Mouse (Mus musculus): ENCODE data around the gene Etl4. TPM values are rescaled to one million over a fixed set of nuclear protein-coding genes. Genes with fewer than 3 reads are reported as not detected.
"Not testable (repeated sequence)": the region's sequence is repeated elsewhere in the genome, so short reads cannot be mapped to it uniquely, and the experiment has no call there.

Gene Etl4
- polyA plus RNA-seq, 1 experiment from 2014 or later: 23.3 TPM

DNA sequence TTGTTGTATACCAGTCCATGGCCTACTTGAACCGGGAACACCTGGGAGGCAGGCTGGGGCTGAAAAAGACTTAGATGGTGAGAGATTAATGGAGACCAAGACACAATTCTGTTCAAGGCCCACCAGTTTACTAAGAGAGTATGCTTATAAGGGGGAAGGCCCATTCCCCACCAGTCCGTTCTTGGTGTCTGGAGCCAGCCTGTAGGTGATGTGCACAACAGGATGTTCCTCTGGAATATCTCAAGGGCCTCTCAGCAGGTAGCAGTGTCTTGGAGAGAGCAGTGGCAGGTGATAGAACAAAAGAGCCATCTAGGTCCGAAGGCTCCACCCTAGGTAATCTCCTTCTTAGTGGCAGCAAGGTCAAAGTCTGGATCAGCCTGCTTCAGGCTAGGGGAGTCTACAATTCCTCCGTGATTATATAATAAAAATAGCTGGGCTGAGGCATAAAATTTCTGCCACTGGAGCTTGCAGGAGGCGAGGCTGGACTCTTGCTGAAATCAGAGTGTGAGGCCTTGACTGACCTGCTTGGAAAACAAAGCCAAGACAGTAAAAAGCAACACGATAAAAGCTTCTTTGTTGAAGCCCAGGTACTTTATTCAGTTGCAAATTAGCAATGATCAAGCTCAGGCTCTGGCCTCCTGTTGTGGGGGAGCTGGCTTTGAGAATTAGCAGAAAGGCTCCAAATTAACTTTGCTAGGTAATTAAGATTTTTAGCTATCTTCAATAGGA, 267.0 kb downstream of the Etl4 start:
- not testable (repeated sequence) for H3K27ac ChIP-seq; H3K4me3 ChIP-seq; ATAC-seq (ENCODE audit: borderline replicate concordance, extremely low read depth, low FRiP score, low TSS enrichment); H3K36me3 ChIP-seq; H3K27me3 ChIP-seq; H3K9me3 ChIP-seq; H3K4me2 ChIP-seq; H3K9ac ChIP-seq; H3K4me1 ChIP-seq
- 74% methylated on average over 6 of the region's 6 CpGs for WGBS

- H3K4me3 ChIP-seq; H3K4me1 ChIP-seq; H3K4me2 ChIP-seq; H3K9me3 ChIP-seq; H3K27ac ChIP-seq; H3K36me3 ChIP-seq; ATAC-seq (ENCODE audit: borderline replicate concordance, extremely low read depth, low FRiP score, low TSS enrichment); H3K27me3 ChIP-seq; H3K9ac ChIP-seq: not testable (repeated sequence)
- 86% methylated on average over 3 of the region's 3 CpGs for WGBS
These were observed 267.7 kb downstream of the Etl4 start for GRCm38 (mm10) chr2:20177236-20177635.

GRCm38 (mm10) chr2:20180561-20180960, 271.0 kb downstream of the Etl4 start:
- not testable (repeated sequence) for H3K4me3 ChIP-seq; ATAC-seq (ENCODE audit: borderline replicate concordance, extremely low read depth, low FRiP score, low TSS enrichment); H3K9me3 ChIP-seq; H3K9ac ChIP-seq; H3K4me1 ChIP-seq; H3K36me3 ChIP-seq; H3K27ac ChIP-seq; H3K4me2 ChIP-seq; H3K27me3 ChIP-seq
- WGBS: 89% methylated on average over 5 of the region's 5 CpGs

DNA sequence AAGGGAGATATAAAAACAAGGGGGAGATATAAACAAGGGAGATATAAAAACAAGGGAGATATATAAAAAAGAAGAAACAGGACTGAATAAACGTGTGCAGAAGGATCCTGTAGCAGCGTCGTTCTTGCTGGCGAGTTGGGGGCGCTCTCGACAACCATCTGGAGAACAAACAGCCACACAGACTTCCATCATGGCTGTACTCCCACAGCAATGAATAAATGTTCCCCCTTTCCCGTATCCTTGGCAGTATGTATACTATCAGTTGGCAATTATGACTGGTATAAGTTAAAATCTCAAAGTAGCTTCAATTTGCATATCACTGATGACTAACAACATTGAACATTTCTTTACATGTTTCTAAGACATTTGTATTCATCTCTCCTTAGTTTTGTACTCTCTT, 277.6 kb downstream of the Etl4 start:
- WGBS: 86% methylated on average over 7 of the region's 7 CpGs

DNA sequence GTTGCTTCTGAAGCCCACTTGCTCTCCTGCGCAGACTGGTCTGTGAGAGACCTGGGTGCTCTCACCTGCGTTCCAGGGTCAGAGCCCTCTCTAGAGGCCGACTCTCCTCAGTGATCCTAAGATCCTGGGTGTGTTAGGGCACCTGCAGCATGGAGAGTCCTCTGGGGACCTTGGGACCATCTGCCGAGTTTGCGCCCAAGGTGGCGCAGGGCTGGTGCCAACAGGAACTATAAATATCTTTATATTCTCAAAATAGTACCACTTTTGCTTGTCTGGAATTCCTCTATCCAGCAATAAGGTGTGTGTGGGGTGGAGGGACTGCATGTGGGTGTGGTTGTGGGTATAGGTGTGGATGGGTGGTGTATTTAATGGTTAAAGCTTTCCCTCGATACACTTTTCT, 293.4 kb downstream of the Etl4 start:
- ATAC-seq (ENCODE audit: borderline replicate concordance, extremely low read depth, low FRiP score, low TSS enrichment): no peak
- H3K4me1 ChIP-seq: no peaks in the 10 kb centered on the region
- no peaks in the 10 kb centered on the region for H3K27me3 ChIP-seq
- WGBS: 86% methylated on average over 7 of the region's 7 CpGs
- H3K27ac ChIP-seq: no peak overlapping the region
- no peaks in the 10 kb centered on the region for H3K9me3 ChIP-seq
- no peak overlapping the region for H3K9ac ChIP-seq
- H3K4me3 ChIP-seq: no peak overlapping the region
- no peak overlapping the region for H3K4me2 ChIP-seq
- no peaks in the 10 kb centered on the region for H3K36me3 ChIP-seq

More for the DNA sequence above, 277.6 kb downstream of the Etl4 start:
- not testable (repeated sequence) for H3K9ac ChIP-seq; H3K4me1 ChIP-seq; ATAC-seq (ENCODE audit: borderline replicate concordance, extremely low read depth, low FRiP score, low TSS enrichment); H3K4me3 ChIP-seq; H3K27ac ChIP-seq; H3K27me3 ChIP-seq; H3K4me2 ChIP-seq; H3K36me3 ChIP-seq; H3K9me3 ChIP-seq

DNA sequence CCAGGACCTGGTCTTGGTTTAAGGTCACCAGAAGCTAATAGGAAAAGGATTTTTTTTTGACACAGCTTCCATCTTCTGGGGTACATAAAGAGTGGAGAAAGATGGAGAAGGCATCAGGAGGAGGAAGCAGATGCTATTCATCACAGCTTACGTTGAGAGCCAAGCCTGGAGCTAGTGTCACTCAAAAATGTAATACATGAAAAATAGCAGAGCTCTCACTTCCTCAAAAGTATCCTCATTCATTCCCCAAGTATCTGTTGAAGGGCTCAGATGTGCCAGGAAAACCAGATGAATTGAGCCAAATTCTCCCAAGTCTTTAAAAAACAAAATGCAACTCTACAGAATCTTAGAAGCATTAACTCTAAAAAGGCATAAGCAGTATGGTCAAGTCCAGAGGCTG, 297.1 kb downstream of the Etl4 start:
- Histone ChIP-seq H3K27ac (no peak overlapping the region), H3K27me3 (no peaks in the 10 kb centered on the region), H3K4me2 (no peak overlapping the region), H3K9ac (no peak overlapping the region), H3K36me3 (no peaks in the 10 kb centered on the region), H3K9me3 (no peaks in the 10 kb centered on the region), H3K4me1 (no peaks in the 10 kb centered on the region), H3K4me3 (no peak overlapping the region)
- ATAC-seq (ENCODE audit: borderline replicate concordance, extremely low read depth, low FRiP score, low TSS enrichment): no peak
- WGBS: 19% methylated on average over 1 of the region's 1 CpGs

DNA sequence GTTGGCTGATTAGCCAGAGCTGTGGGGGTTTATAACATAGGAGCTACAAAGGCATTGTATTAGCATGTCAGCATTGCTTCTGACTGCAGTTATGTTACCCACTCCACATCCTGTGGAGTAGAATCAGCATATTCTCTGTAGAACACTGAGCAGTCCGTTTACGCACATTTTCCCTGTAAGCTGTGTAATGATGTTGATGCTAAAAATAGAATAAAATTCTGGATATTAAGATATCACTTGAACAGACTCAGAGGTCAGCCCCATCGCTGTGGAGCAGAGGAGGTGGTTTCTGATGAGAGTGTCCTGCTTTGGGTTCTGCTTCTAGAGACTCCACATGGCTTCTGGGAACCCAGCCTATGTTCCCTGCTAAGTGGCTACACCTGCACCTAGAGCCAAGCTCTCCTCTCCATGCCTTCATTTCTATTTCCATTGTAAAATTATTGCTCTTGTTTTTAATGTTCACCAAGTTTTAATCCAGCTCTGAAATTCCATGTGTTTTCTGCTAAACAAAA, 299.2 kb downstream of the Etl4 start:
- Histone ChIP-seq H3K4me2 (no peak overlapping the region), H3K4me1 (no peaks in the 10 kb centered on the region), H3K9ac (no peak overlapping the region), H3K36me3 (no peaks in the 10 kb centered on the region), H3K4me3 (no peak overlapping the region), H3K27ac (no peak overlapping the region), H3K9me3 (no peaks in the 10 kb centered on the region), H3K27me3 (no peaks in the 10 kb centered on the region)
- 59% methylated on average over 3 of the region's 3 CpGs for WGBS
- ATAC-seq (ENCODE audit: borderline replicate concordance, extremely low read depth, low FRiP score, low TSS enrichment): no peak

GRCm38 (mm10) chr2:20209359-20209758, 299.8 kb downstream of the Etl4 start:
- Histone ChIP-seq H3K36me3 (no peaks in the 10 kb centered on the region), H3K27ac (no peak overlapping the region), H3K4me3 (no peak overlapping the region), H3K27me3 (no peaks in the 10 kb centered on the region), H3K4me1 (no peaks in the 10 kb centered on the region), H3K9me3 (no peaks in the 10 kb centered on the region), H3K9ac (no peak overlapping the region), H3K4me2 (no peak overlapping the region)
- ATAC-seq (ENCODE audit: borderline replicate concordance, extremely low read depth, low FRiP score, low TSS enrichment): no peak
- 51% methylated on average over 4 of the region's 4 CpGs for WGBS

DNA sequence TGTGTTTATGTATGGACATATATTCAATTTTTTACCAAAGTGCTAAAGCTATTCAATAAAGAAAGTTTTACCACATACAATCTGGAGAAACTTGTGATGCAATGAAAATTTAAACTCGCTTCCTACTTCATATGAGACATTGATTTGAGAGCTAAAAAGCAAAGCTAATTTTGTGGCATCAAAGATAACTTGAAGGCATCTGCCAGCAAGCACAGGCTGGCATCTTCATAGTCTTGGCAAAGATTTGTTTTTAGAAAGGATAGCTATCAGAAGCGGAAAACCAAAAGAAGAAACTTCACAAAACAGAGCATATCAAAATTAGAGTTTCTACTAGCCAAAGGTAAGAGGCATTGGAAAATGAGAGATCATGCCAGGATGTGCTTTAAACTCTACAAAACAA, 306.7 kb downstream of the Etl4 start:
- Histone ChIP-seq H3K9me3 (no peaks in the 10 kb centered on the region), H3K36me3 (no peaks in the 10 kb centered on the region), H3K27ac (no peak overlapping the region), H3K4me3 (no peak overlapping the region), H3K4me2 (no peak overlapping the region), H3K9ac (no peak overlapping the region), H3K4me1 (no peaks in the 10 kb centered on the region), H3K27me3 (no peaks in the 10 kb centered on the region)
- ATAC-seq (ENCODE audit: borderline replicate concordance, extremely low read depth, low FRiP score, low TSS enrichment): no peak
- WGBS: 86% methylated on average over 2 of the region's 2 CpGs

DNA sequence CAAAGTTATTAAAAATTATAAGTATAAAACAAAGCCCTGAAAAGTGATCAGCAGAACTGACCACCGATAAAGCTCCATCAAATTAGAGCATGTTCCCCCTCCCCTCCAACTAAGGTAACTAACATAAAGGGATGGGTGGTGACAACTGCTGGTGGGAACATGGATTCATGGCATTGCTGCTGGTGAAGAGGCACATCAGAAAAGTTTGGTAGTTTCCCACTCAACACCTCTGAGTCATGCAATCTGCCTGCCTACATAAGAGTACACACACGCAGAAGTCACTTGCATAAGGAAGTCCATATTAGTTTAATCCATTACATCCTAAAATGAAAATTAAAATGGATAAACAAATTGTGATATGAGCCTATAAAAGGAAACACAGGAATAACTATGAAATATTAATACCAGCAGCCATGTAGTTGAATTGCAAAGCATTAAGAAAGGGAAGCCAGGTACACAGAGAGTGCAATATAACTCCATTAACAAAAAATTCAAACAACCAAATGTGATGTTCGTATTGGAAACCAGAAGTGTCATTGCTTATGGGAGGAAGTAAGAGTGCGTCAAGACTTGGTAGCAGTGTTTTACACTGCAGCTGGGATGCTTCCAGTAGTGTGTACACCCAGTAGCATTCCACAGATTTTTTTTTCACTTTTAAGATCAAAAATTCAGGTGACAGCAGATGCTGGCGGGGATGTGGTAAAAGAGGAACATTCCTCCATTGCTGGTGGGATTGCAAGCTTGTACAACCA, 307.3 kb downstream of the Etl4 start:
- Histone ChIP-seq H3K4me1 (no peaks in the 10 kb centered on the region), H3K9ac (no peak overlapping the region), H3K36me3 (no peaks in the 10 kb centered on the region), H3K27ac (no peak overlapping the region), H3K4me2 (no peak overlapping the region), H3K27me3 (no peaks in the 10 kb centered on the region), H3K9me3 (no peaks in the 10 kb centered on the region), H3K4me3 (no peak overlapping the region)
- no peak for ATAC-seq (ENCODE audit: borderline replicate concordance, extremely low read depth, low FRiP score, low TSS enrichment)
- WGBS: 86% methylated on average over 5 of the region's 5 CpGs

DNA sequence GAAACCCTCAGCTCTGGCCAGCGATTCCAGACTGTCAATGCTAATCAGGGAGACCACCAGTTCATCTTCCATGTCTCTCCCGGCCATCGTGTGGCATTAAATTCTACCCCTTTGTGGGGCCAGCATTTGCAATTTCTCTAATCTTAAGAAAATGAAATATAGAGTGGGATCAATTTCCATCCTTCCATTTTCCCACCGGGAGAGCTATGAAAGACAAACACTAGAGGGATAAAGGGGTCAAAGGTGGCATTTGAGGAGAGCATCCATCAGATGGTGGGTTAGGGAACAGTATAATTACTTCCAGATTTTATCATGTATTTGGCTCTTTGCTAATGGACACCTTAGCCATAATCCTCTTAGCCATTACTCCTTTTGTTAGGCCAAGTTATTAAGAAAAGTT, 321.8 kb downstream of the Etl4 start:
- H3K4me1 ChIP-seq: no peaks in the 10 kb centered on the region
- H3K27ac ChIP-seq: no peak overlapping the region
- H3K36me3 ChIP-seq: no peaks in the 10 kb centered on the region
- no peak overlapping the region for H3K9ac ChIP-seq
- no peaks in the 10 kb centered on the region for H3K27me3 ChIP-seq
- no peaks in the 10 kb centered on the region for H3K9me3 ChIP-seq
- H3K4me2 ChIP-seq: no peak overlapping the region
- 47% methylated on average over 4 of the region's 4 CpGs for WGBS
- no peak overlapping the region for H3K4me3 ChIP-seq
- ATAC-seq (ENCODE audit: borderline replicate concordance, extremely low read depth, low FRiP score, low TSS enrichment): no peak

DNA sequence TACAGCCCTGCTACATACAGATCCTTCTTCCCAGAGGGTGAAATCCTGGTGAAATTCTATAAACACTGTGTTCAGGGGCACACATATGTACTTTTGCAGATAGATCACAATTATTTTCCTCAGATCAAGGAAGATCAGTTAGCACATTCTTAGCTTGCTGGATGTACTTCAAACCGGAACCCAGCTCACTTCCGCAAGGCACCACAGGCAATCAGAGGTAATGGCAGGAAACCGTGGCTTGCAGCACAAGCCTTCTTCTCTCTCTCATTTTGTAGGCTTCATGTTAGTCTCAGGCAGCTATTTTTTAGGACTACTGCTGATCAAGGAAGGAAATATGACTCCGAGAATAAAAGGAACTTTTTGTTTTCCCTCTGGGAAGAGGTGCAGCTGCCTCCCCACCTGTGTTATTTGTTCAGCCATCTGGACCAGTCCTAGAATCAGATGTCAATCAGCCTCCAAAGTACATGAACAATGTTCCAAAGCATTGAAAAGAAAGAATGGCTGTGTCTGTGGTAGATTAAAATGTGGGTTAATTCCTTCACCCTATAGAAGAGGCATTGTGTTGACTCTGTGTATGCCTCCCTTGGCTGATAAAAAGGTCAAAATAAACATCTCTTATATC, 338.6 kb downstream of the Etl4 start:
- Histone ChIP-seq H3K9ac (no peak overlapping the region), H3K4me1 (no peaks in the 10 kb centered on the region), H3K36me3 (no peaks in the 10 kb centered on the region), H3K9me3 (no peaks in the 10 kb centered on the region), H3K27ac (no peak overlapping the region), H3K4me2 (no peak overlapping the region), H3K4me3 (no peak overlapping the region), H3K27me3 (no peaks in the 10 kb centered on the region)
- no peak for ATAC-seq (ENCODE audit: borderline replicate concordance, extremely low read depth, low FRiP score, low TSS enrichment)
- 64% methylated on average over 4 of the region's 4 CpGs for WGBS

Measured in lung, embryonic 15.5 days (tissue).